Mouse (Mus musculus) MEL-GATA-1-ER (cell line): ENCODE results near the gene Ltb.

Source experiments
- DNase-seq: peaks from one replicate; pipeline ENCODE4 v3.0.0-alpha.2; 2012; ENCODE audit warnings: low read depth; ENCODE audit errors: extremely low read depth

Gene Ltb

GRCm38 (mm10) chr17:35164568-35165450 lies 29.4 kb upstream of the Ltb start, which contains the start of gene Prrc2a:
TSS of gene Prrc2a (minus strand) at chr17:35164897.
- DNase-seq = peak; percentile 90

DNA sequence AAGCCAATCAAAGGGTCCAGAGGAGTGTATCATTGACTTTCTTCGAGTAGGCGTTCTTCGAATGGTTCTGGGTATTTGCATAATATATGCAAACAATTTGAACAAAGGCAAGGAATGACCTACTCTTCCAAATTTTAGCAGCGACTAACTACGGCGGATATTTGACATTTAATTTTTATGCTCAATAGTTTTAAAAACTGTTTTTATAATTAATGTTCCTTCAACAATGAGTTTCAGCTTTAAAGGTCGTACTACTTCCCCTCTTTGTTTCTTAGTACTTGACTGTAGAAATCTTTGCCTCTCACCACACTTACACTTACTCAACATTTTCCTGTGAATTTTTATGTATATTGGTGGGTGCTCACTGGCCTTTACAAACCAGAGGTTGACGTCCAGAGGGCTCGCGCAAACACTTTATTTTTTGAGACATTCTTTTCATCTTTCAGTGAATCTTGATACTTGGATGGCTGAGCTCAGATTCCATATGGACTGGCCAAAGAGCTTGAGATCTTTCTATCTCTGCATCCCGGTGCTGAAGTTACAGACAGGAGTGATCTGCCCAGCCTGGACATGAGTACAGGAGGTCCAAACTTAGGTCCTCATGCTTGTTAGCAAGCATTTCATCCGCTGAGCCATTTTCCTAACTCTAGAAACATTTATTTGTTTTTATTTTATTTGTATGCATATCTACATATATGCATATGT lies 28.6 kb upstream of the Ltb start:
- no peak for DNase-seq

DNA sequence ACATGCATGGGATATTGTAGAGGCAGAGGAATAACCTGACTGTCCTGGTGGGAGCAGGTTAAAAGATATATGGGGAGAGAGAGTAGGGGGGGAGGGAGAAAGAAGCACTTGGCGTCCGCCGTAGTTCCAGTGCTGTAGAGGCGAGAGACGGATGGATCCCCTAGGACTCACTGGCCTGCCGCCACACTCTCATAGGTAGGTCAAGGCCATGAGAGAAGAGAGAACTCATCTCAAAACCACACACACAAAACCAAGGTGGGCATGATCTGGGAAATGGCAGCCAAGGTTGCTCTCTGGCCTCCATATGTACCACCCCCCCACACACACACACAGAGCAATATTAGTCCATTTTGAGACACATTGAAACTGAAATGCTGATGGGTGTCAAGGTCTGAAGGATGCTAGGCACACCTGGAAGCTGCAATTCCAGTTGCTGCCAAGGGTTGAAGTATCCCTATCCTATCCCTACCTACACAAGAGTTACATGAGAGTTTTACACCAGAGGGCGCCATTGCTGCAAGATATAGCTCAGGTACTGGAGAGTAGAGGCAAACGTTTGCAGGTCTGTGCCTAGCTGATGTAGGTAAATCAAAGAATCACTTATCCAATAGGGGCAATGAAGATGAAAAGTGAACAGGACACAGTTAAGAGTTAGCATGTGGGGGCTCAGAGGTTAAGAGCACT lies 27.7 kb upstream of the Ltb start:
- DNase-seq = peak; percentile 47

DNA sequence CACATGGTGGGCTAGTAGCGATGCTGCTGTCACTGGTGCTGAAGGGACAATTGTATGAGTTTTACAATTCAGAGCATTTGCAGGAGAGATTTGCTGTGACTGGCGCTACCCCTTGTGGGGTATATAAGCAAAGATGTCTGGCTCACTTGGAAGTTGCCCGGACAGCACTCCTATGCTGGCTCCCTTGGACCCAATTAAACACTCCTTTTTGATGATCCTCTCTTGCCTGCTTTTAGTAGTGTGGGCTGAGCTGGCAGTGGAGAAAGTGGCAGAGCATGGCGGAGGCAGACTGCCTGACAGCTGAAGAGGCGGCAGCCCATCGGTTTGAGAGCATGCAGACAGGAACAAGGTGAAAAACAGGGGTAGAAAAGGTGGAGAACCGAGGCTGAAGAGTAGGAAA lies 26.4 kb upstream of the Ltb start:
- no peak for DNase-seq

GRCm38 (mm10) chr17:35168541-35169207 lies 25.6 kb upstream of the Ltb start:
- DNase-seq = peak; percentile 42

- DNase-seq = no peak
Observed at GRCm38 (mm10) chr17:35172445-35173234, 21.6 kb upstream of the Ltb start.

DNA sequence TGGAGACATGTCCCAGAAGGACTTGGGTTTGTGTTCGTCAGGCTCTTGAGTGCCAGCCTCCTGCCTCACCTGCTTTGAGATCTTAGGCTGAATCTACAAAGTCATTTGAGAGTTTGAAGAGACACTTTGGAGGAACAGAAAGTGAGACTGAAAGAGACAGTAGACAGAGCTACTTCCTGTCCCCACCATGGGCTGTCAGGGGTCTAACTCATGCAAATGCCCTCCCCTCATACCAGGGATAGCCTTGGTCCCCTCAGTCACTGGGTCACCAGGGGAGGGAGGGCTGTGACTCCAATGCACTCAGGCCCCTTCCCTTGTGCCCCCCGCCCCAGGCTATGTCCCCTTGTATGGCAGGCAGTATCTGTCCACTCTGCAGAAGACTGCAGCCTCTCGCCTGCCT lies 20.9 kb upstream of the Ltb start:
- DNase-seq = no peak

DNA sequence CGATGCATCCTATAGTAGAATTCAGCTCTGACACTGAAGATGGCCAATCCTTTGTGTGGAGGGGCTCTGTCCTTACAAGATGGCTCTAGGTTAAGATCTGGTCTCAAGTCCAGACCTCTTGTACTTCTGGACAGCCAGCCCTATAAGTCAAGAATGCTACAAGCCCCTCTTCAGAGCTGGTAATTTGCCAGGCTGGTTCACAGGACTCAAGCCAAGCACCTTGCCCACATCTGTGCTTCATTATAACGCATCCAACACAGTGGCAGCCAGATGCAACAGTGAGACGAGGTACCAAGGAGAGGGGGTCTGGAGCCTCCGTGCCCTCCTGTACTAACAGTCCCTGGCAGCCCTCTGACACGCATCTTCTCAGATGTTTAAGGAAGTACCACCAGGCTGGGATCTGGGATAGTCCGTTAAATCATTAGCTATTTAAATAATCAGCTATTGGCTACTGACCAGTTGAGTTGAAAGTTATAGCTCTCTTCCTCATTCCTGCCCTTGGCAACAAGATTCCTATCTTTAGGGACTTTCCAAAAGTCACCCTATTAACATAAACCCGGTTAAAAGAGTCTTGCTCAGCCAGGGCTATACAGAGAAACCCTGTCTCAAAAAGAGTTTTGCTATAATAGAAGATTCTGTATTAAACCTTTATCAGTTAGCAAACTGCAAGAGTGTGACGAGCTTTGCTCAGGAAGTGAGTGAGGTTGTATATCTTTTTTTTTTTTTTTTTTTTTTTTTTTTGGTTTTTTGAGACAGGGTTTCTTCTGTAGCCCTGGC lies 19.9 kb upstream of the Ltb start:
- no peak for DNase-seq

DNA sequence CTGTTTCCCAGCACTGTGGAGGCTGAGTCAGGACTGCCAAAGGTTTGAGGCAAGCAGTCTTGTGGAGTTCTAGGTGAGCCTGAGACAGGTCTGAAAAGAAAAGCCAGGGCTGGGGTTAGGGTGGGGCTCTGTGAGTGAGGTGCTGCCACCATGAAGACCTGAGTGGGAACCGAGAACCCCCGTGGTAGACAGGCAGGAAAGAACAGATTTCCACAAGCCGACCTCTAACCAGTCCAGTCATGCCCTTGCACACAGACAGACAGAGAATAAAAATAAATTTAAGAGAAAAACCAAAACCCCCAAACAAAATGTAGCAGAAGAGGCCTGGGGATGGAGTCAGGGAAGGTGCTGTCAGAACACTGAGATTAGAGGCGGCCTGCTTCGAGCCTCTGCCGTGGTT lies 18.9 kb upstream of the Ltb start:
- DNase-seq = no peak

GRCm38 (mm10) chr17:35175968-35176367 lies 18.3 kb upstream of the Ltb start, which contains the start of gene Aif1:
TSS of gene Aif1 (minus strand) at chr17:35176068.
- no peak for DNase-seq

GRCm38 (mm10) chr17:35178528-35178927 lies 15.7 kb upstream of the Ltb start:
- DNase-seq = no peak

DNA sequence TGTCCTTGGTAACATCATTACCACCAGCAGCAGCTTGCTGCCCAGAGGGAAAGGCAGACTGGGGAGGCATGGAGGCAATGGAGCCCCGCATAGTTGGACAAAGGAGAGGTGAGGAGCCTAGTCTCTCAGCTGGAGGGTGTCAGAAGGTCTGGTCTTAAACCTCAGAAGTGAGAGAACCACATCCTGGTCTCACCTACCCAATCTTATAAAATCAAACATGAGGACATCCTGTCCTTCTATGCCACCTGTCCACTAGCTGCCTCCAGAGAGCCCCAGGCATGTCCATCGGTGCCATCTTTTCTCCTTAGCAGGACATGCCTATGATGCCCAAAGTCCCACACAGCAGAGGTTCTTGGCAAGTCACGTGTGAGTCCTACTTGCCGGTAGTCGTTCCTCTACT lies 14.1 kb upstream of the Ltb start:
- no peak for DNase-seq

- DNase-seq = no peak
Observed at GRCm38 (mm10) chr17:35185639-35186611, 8.3 kb upstream of the Ltb start.

DNA sequence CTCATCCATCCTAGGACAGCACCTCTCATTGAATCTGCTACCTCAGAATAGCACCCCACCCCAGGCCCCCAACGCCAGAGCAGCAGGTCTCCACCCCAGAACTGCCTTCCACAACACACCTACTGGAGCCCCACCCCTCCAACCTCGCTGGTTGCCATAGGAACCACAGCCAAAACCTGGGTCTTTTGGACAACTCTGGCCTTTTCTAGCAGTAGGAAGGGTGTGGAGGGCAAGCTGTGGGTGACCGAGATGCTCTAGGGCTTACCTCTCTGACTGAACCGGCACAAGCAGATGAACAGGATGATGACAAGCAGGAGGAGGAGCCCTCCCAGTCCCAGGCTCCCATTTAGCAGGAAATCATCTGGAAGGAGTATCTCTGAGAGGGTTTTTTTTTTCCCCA lies 7.6 kb upstream of the Ltb start:
- DNase-seq = no peak

GRCm38 (mm10) chr17:35187345-35187744 lies 6.9 kb upstream of the Ltb start:
- DNase-seq = no peak

GRCm38 (mm10) chr17:35187959-35188610 lies 6.2 kb upstream of the Ltb start, which contains the start of gene Lst1:
TSS of gene Lst1 (minus strand) at chr17:35188439.
- no peak for DNase-seq

- peak; percentile 61 for DNase-seq
Observed at GRCm38 (mm10) chr17:35189186-35189585, 5.1 kb upstream of the Ltb start.

DNA sequence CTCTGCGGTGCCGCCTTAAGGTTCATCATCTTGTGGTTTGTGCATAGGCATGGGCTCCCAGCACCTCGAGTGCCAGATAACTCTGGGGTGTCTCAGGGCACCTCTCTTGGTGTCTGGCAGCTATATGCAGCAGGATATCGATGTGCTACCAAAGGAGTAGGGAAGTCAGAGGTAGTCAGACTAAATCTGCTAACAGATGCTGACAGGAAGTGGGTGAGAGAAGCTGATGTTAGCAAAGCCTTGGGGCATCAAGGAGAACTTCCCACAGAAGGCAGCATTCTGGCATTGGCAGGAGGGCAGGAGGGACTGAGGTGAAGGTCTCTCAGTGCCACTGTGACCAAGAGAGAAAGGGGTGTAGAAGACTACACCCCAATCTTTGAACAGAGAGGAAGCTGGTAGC lies 4.1 kb upstream of the Ltb start:
- no peak for DNase-seq
